Mouse (Mus musculus) kidney, embryonic 14.5 days (tissue): ENCODE data around the gene Rundc3b. TPM values are rescaled to one million over a fixed set of nuclear protein-coding genes. Genes with fewer than 3 reads are reported as not detected.

Experiments used
- ATAC-seq: fragments of 200-750 bp; cut with Nextera tagmentation; 2 replicates; pipeline ENCODE4 v1.8.0; 2017; ENCODE audit warnings: moderate number of reproducible peaks, mild to moderate bottlenecking, moderate TSS enrichment, moderate library complexity; ENCODE audit not compliant: low FRiP score, low TSS enrichment
- H3K27ac ChIP-seq: fragments of 300-500 bp; sonication (generic); 2 replicates; pipeline ENCODE4 v1.5.1; 2014; ENCODE audit warnings: low read depth, mild to moderate bottlenecking, low read length, moderate library complexity, mixed read lengths
- H3K27me3 ChIP-seq: fragments of 300-500 bp; sonication (generic); 2 replicates; pipeline ENCODE4 v1.6.1; 2014; ENCODE audit warnings: mild to moderate bottlenecking, low read length; ENCODE audit not compliant: control insufficient read depth, insufficient read depth
- H3K36me3 ChIP-seq: fragments of 300-500 bp; sonication (generic); 2 replicates; pipeline ENCODE4 v1.6.1; 2014; ENCODE audit warnings: low read length, mixed read lengths; ENCODE audit not compliant: control insufficient read depth, insufficient read depth
- H3K4me1 ChIP-seq: fragments of 300-500 bp; sonication (generic); 2 replicates; pipeline ENCODE4 v1.6.1; 2014; ENCODE audit warnings: low read length, mixed read lengths; ENCODE audit not compliant: control insufficient read depth, insufficient read depth
- H3K4me2 ChIP-seq: fragments of 300-500 bp; sonication (generic); replicated peaks from 2 replicates; pipeline ENCODE4 v1.6.1; 2014; ENCODE audit warnings: low read depth, mild to moderate bottlenecking, low read length
- H3K4me3 ChIP-seq: fragments of 300-500 bp; sonication (generic); 2 replicates; pipeline ENCODE4 v1.5.1; 2014; ENCODE audit warnings: mild to moderate bottlenecking, low read length
- H3K9ac ChIP-seq: fragments of 300-500 bp; sonication (generic); 2 replicates; pipeline ENCODE4 v1.6.1; 2014; ENCODE audit warnings: low read depth, mild to moderate bottlenecking, low read length, moderate library complexity
- H3K9me3 ChIP-seq: fragments of 300-500 bp; sonication (generic); 2 replicates; pipeline ENCODE4 v1.6.1; 2016; ENCODE audit warnings: low read length; ENCODE audit not compliant: control insufficient read depth
- WGBS: fragments of 180-500 bp; shearing (Covaris S2); extraction: QIAGEN DNeasy Blood & Tissue Kit; methylation state at CpG from one replicate; pipeline ENCODE4 v1.1.7; 2014; 5-methylcytosine and 5-hydroxymethylcytosine counted together
- polyA plus RNA-seq: library from polyadenylated mRNA; unstranded; fragments of >200 nt; fragmentation: Nextera tagmentation; extraction: Ambion mirVana; gene quantifications from 2 replicates; pipeline ENCODE4 v1.2.1, GENCODE M21; 2014

The Rundc3b gene
- polyA plus RNA-seq, result 2.0 and 3.8 TPM in 2 replicates

GRCm38 (mm10) chr5:8622596-8623231 lies at the start of gene Rundc3b:
Gene Rundc3b (minus strand): TSS chr5:8622952.
- Histone ChIP-seq H3K9ac (peak within 1 kb of the TSS; percentile 62), H3K4me1 (no peaks in the 10 kb centered on the region), H3K27me3 (no peaks in the 10 kb centered on the region), H3K9me3 (no peaks in the 10 kb centered on the region), H3K4me2 (peak within 1 kb of the TSS; percentile 97), H3K27ac (no peak within 1 kb of the TSS), H3K36me3 (no peaks in the 10 kb centered on the region), H3K4me3 (peak within 1 kb of the TSS; percentile 69)
- WGBS, result under 1% methylated on average over 54 of the region's 74 CpGs
- peak; percentile 99 for ATAC-seq

- H3K36me3 ChIP-seq, result no peaks in the 10 kb centered on the region
- WGBS, result 92% methylated on average over 1 of the region's 1 CpGs
- no peak overlapping the region for H3K9ac ChIP-seq
- no peak for ATAC-seq
- no peak overlapping the region for H3K27ac ChIP-seq
- H3K4me2 ChIP-seq, result no peak overlapping the region
- H3K4me3 ChIP-seq, result no peak overlapping the region
- H3K9me3 ChIP-seq, result no peaks in the 10 kb centered on the region
- no peaks in the 10 kb centered on the region for H3K4me1 ChIP-seq
- no peaks in the 10 kb centered on the region for H3K27me3 ChIP-seq
Measured at GRCm38 (mm10) chr5:8669606-8670005, 46.9 kb upstream of the Rundc3b start.

GRCm38 (mm10) chr5:8667758-8668474 lies 45.2 kb upstream of the Rundc3b start:
- 79% methylated on average over 9 of the region's 9 CpGs for WGBS
- H3K4me3 ChIP-seq, result no peak overlapping the region
- H3K27me3 ChIP-seq, result no peaks in the 10 kb centered on the region
- no peaks in the 10 kb centered on the region for H3K36me3 ChIP-seq
- H3K4me2 ChIP-seq, result no peak overlapping the region
- H3K9ac ChIP-seq, result no peak overlapping the region
- H3K9me3 ChIP-seq, result no peaks in the 10 kb centered on the region
- H3K27ac ChIP-seq, result no peak overlapping the region
- H3K4me1 ChIP-seq, result no peaks in the 10 kb centered on the region
- no peak for ATAC-seq

- Histone ChIP-seq H3K36me3 (no peaks in the 10 kb centered on the region), H3K4me1 (no peaks in the 10 kb centered on the region), H3K4me3 (no peak overlapping the region), H3K4me2 (no peak overlapping the region), H3K27ac (no peak overlapping the region), H3K9me3 (no peaks in the 10 kb centered on the region), H3K27me3 (no peaks in the 10 kb centered on the region), H3K9ac (no peak overlapping the region)
- ATAC-seq, result no peak
- WGBS, result 38% methylated on average over 3 of the region's 3 CpGs
Measured at GRCm38 (mm10) chr5:8664678-8665077, 41.9 kb upstream of the Rundc3b start.

GRCm38 (mm10) chr5:8660738-8661151 lies 38.0 kb upstream of the Rundc3b start:
- Histone ChIP-seq H3K36me3 (no peaks in the 10 kb centered on the region), H3K4me3 (peak overlapping the region; percentile 43), H3K27me3 (no peaks in the 10 kb centered on the region), H3K4me1 (no peaks in the 10 kb centered on the region), H3K9ac (no peak overlapping the region), H3K9me3 (no peaks in the 10 kb centered on the region), H3K27ac (no peak overlapping the region), H3K4me2 (peak overlapping the region; percentile 69)
- ATAC-seq, result no peak
- 70% methylated on average over 10 of the region's 10 CpGs for WGBS

- Histone ChIP-seq H3K4me3 (peak within 1 kb of the TSS; percentile 43), H3K9ac (peak within 1 kb of the TSS; percentile 42), H3K27ac (no peak within 1 kb of the TSS), H3K4me1 (no peaks in the 10 kb centered on the region), H3K36me3 (no peaks in the 10 kb centered on the region), H3K9me3 (no peaks in the 10 kb centered on the region), H3K4me2 (peak within 1 kb of the TSS; percentile 69), H3K27me3 (no peaks in the 10 kb centered on the region)
- 4% methylated on average over 37 of the region's 37 CpGs for WGBS
- peak; percentile 87 for ATAC-seq
Measured at GRCm38 (mm10) chr5:8659911-8660737, 37.4 kb upstream of the Rundc3b start, which contains the start of gene Abcb1a. Gene Abcb1a (plus strand): TSS chr5:8660077.

- ATAC-seq, result no peak
- 76% methylated on average over 2 of the region's 2 CpGs for WGBS
Measured at GRCm38 (mm10) chr5:8652085-8652484, 29.3 kb upstream of the Rundc3b start.

GRCm38 (mm10) chr5:8648774-8649173 lies 26.0 kb upstream of the Rundc3b start:
- ATAC-seq, result no peak

More at GRCm38 (mm10) chr5:8652085-8652484, 29.3 kb upstream of the Rundc3b start:
- no peak overlapping the region for H3K27ac ChIP-seq
- no peaks in the 10 kb centered on the region for H3K4me1 ChIP-seq
- H3K36me3 ChIP-seq, result no peaks in the 10 kb centered on the region
- no peak overlapping the region for H3K4me2 ChIP-seq
- no peak overlapping the region for H3K9ac ChIP-seq
- H3K27me3 ChIP-seq, result no peaks in the 10 kb centered on the region
- H3K4me3 ChIP-seq, result no peak overlapping the region
- no peaks in the 10 kb centered on the region for H3K9me3 ChIP-seq

More at GRCm38 (mm10) chr5:8648774-8649173, 26.0 kb upstream of the Rundc3b start:
- H3K27me3 ChIP-seq, result no peaks in the 10 kb centered on the region
- no peak overlapping the region for H3K27ac ChIP-seq
- H3K4me2 ChIP-seq, result no peak overlapping the region
- no peaks in the 10 kb centered on the region for H3K4me1 ChIP-seq
- no peaks in the 10 kb centered on the region for H3K9me3 ChIP-seq
- no peaks in the 10 kb centered on the region for H3K36me3 ChIP-seq
- H3K9ac ChIP-seq, result no peak overlapping the region
- no peak overlapping the region for H3K4me3 ChIP-seq
